Mouse (Mus musculus) forebrain, embryonic 14.5 days (tissue): ENCODE data around the gene Cald1. TPM values are rescaled to one million over a fixed set of nuclear protein-coding genes. Genes with fewer than 3 reads are reported as not detected.

Experiments
- ATAC-seq: fragments of 200-750 bp; cut with Nextera tagmentation; 2 replicates; pipeline ENCODE4 v1.8.0; 2017; ENCODE audit warnings: mild to moderate bottlenecking, moderate library complexity
- DNase-seq: peaks from one replicate; pipeline ENCODE4 v3.0.0-alpha.2; 2015; ENCODE audit warnings: low spot score
- H3K27ac ChIP-seq: fragments of 300-500 bp; sonication (generic); 2 replicates; pipeline ENCODE4 v1.5.1; 2014; ENCODE audit warnings: low read depth, mild to moderate bottlenecking, control low read depth, low read length, moderate library complexity
- H3K27me3 ChIP-seq: fragments of 300-500 bp; sonication (generic); replicated peaks from 2 replicates; pipeline ENCODE4 v1.6.1; 2014; ENCODE audit warnings: low read length, control low read depth, mixed read lengths; ENCODE audit not compliant: control insufficient read depth, insufficient read depth
- H3K36me3 ChIP-seq: fragments of 300-500 bp; sonication (generic); 2 replicates; pipeline ENCODE4 v1.6.1; 2014; ENCODE audit warnings: low read length, control low read depth; ENCODE audit not compliant: control insufficient read depth, insufficient read depth
- H3K4me1 ChIP-seq: fragments of 300-500 bp; sonication (generic); 2 replicates; pipeline ENCODE4 v1.6.1; 2014; ENCODE audit warnings: antibody characterized with exemption, low read length, control low read depth; ENCODE audit not compliant: control insufficient read depth, insufficient read depth
- H3K4me2 ChIP-seq: fragments of 300-500 bp; sonication (generic); 2 replicates; pipeline ENCODE4 v1.6.1; 2014; ENCODE audit warnings: mild to moderate bottlenecking, control low read depth, low read length
- H3K4me3 ChIP-seq: fragments of 300-500 bp; sonication (generic); 2 replicates; pipeline ENCODE4 v1.5.1; 2014; ENCODE audit warnings: low read depth, low read length, control low read depth
- H3K9ac ChIP-seq: fragments of 300-500 bp; sonication (generic); 2 replicates; pipeline ENCODE4 v1.6.1; 2014; ENCODE audit warnings: mild to moderate bottlenecking, low read length, control low read depth, moderate library complexity
- H3K9me3 ChIP-seq: fragments of 300-500 bp; sonication (generic); replicated peaks from 2 replicates; pipeline ENCODE4 v1.6.1; 2016; ENCODE audit warnings: low read length, control low read depth, mixed read lengths; ENCODE audit not compliant: control insufficient read depth
- WGBS: fragments of 180-500 bp; shearing (Covaris S2); extraction: QIAGEN DNeasy Blood & Tissue Kit; methylation state at CpG from one replicate; pipeline ENCODE4 v1.1.7; 2014; 5-methylcytosine and 5-hydroxymethylcytosine counted together
- polyA plus RNA-seq: library from polyadenylated mRNA; unstranded; fragments of >200 nt; fragmentation: Nextera tagmentation; extraction: Ambion mirVana; gene quantifications from 2 replicates; pipeline ENCODE4 v1.2.1, GENCODE M21; 2014

Cald1 gene
- polyA plus RNA-seq, 1 experiment from 2014 or later: 46.4 TPM

GRCm38 (mm10) chr6:34671355-34671754, 73.1 kb downstream of the Cald1 start:
- H3K4me2 ChIP-seq: no peak overlapping the region
- DNase-seq (no peak), ATAC-seq (no peak)
- no peaks in the 10 kb centered on the region for H3K36me3 ChIP-seq
- 95% methylated on average over 1 of the region's 1 CpGs for WGBS
- no peaks in the 10 kb centered on the region for H3K9me3 ChIP-seq
- H3K4me1 ChIP-seq: no peaks in the 10 kb centered on the region
- H3K27ac ChIP-seq: no peak overlapping the region
- H3K9ac ChIP-seq: no peak overlapping the region
- H3K27me3 ChIP-seq: no peaks in the 10 kb centered on the region
- no peak overlapping the region for H3K4me3 ChIP-seq

- DNase-seq (no peak), ATAC-seq (no peak)
- no peak overlapping the region for H3K4me3 ChIP-seq
- H3K4me2 ChIP-seq: no peak overlapping the region
- H3K27me3 ChIP-seq: no peaks in the 10 kb centered on the region
- no peaks in the 10 kb centered on the region for H3K9me3 ChIP-seq
- no peaks in the 10 kb centered on the region for H3K4me1 ChIP-seq
- H3K36me3 ChIP-seq: no peaks in the 10 kb centered on the region
- no peak overlapping the region for H3K9ac ChIP-seq
- H3K27ac ChIP-seq: no peak overlapping the region
- 89% methylated on average over 7 of the region's 7 CpGs for WGBS
These were observed 76.1 kb downstream of the Cald1 start for GRCm38 (mm10) chr6:34674416-34674815.

GRCm38 (mm10) chr6:34674897-34675296, 76.6 kb downstream of the Cald1 start:
- Histone ChIP-seq H3K4me3 (no peak overlapping the region), H3K27me3 (no peaks in the 10 kb centered on the region), H3K27ac (no peak overlapping the region), H3K9me3 (no peaks in the 10 kb centered on the region), H3K4me1 (no peaks in the 10 kb centered on the region), H3K36me3 (no peaks in the 10 kb centered on the region), H3K4me2 (no peak overlapping the region), H3K9ac (no peak overlapping the region)
- ATAC-seq (no peak), DNase-seq (no peak)
- 82% methylated on average over 10 of the region's 10 CpGs for WGBS

- Histone ChIP-seq H3K36me3 (no peaks in the 10 kb centered on the region), H3K4me1 (no peaks in the 10 kb centered on the region), H3K4me3 (no peak overlapping the region), H3K4me2 (no peak overlapping the region), H3K27ac (no peak overlapping the region), H3K9ac (no peak overlapping the region), H3K27me3 (no peaks in the 10 kb centered on the region), H3K9me3 (no peaks in the 10 kb centered on the region)
- DNase-seq (no peak), ATAC-seq (no peak)
- 79% methylated on average over 8 of the region's 8 CpGs for WGBS
These were observed 83.8 kb downstream of the Cald1 start for GRCm38 (mm10) chr6:34682126-34682525.

- no peak for ATAC-seq
- H3K9me3 ChIP-seq: no peaks in the 10 kb centered on the region
- no peaks in the 10 kb centered on the region for H3K36me3 ChIP-seq
- no peak overlapping the region for H3K27ac ChIP-seq
- H3K27me3 ChIP-seq: no peaks in the 10 kb centered on the region
- no peaks in the 10 kb centered on the region for H3K4me1 ChIP-seq
- H3K4me3 ChIP-seq: no peak overlapping the region
- DNase-seq: peak; percentile 5
- WGBS: 64% methylated on average over 8 of the region's 8 CpGs
- H3K9ac ChIP-seq: no peak overlapping the region
- no peak overlapping the region for H3K4me2 ChIP-seq
These were observed 86.6 kb downstream of the Cald1 start for GRCm38 (mm10) chr6:34684886-34685285.

GRCm38 (mm10) chr6:34688971-34689370, 90.7 kb downstream of the Cald1 start:
- ATAC-seq: no peak
- H3K4me2 ChIP-seq: no peak overlapping the region

GRCm38 (mm10) chr6:34691416-34691815, 93.1 kb downstream of the Cald1 start:
- 90% methylated on average over 7 of the region's 7 CpGs for WGBS
- DNase-seq (no peak), ATAC-seq (no peak)
- Histone ChIP-seq H3K36me3 (no peaks in the 10 kb centered on the region), H3K9ac (no peak overlapping the region), H3K27me3 (no peaks in the 10 kb centered on the region), H3K4me2 (no peak overlapping the region), H3K4me1 (no peaks in the 10 kb centered on the region), H3K4me3 (no peak overlapping the region), H3K27ac (no peak overlapping the region), H3K9me3 (no peaks in the 10 kb centered on the region)

More at GRCm38 (mm10) chr6:34688971-34689370, 90.7 kb downstream of the Cald1 start:
- no peaks in the 10 kb centered on the region for H3K4me1 ChIP-seq
- no peak overlapping the region for H3K9ac ChIP-seq
- no peaks in the 10 kb centered on the region for H3K9me3 ChIP-seq
- H3K27me3 ChIP-seq: no peaks in the 10 kb centered on the region
- no peak for DNase-seq
- no peak overlapping the region for H3K4me3 ChIP-seq
- H3K36me3 ChIP-seq: no peaks in the 10 kb centered on the region
- WGBS: 85% methylated on average over 2 of the region's 2 CpGs
- no peak overlapping the region for H3K27ac ChIP-seq

DNA sequence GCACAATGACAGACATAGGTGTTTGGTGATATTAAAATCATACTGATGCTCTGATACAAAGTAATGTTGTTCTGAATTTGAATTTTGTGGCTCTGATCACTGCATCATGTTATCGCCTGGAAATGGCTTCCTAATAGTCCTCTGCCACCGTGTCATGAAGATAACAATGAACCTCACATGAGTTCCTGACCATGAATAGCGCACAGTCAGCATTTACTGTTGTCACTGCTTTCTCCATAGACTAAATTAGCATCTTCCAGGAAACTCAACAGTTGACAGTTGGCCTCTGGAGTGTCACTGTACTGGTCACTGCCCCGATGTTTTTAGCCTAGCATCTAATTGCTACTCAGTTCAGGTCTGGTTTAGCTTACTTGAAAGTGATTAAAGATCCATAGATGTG, 95.8 kb downstream of the Cald1 start:
- DNase-seq (no peak), ATAC-seq (no peak)
- H3K27me3 ChIP-seq: no peaks in the 10 kb centered on the region
- no peaks in the 10 kb centered on the region for H3K4me1 ChIP-seq
- no peak overlapping the region for H3K27ac ChIP-seq
- no peaks in the 10 kb centered on the region for H3K36me3 ChIP-seq
- no peaks in the 10 kb centered on the region for H3K9me3 ChIP-seq
- no peak overlapping the region for H3K4me2 ChIP-seq
- no peak overlapping the region for H3K4me3 ChIP-seq
- WGBS: 86% methylated on average over 4 of the region's 4 CpGs
- H3K9ac ChIP-seq: no peak overlapping the region

DNA sequence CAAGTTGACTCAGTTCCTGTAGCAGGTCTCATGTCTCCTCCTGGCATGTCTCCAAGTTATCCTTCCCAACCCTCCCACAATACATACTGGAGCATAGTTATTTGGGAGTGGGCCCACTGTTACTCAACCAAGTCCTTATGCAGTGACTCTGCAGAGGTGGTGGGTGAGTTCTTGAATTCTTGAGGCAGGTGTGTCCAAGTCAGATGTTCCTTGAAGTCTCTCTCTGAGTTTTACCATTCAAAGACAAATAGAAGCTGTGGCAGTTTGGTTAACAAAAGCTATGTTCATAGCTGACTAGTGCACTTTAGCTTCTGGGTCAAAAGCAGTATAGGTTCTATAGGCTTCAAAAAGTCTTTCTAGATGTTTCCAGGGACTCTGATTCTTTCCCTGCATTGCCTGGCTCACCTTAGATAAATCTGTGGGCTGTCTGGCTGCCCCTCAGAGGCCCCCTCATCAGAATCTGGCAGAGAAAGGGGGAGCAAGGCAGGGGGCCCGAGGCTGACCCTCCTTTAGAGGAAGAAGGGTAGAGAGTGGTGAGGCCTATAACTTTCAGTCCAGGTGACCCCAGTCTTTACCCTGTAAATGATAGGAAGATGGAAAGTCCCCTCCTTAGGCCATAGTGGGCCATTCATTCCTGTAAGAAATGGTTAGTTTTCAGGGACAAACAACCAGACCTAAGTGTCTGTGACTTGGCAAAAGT, 105.3 kb downstream of the Cald1 start:
- DNase-seq (no peak), ATAC-seq (no peak)
- Histone ChIP-seq H3K4me3 (no peak overlapping the region), H3K9ac (no peak overlapping the region), H3K36me3 (no peaks in the 10 kb centered on the region), H3K27me3 (no peaks in the 10 kb centered on the region), H3K27ac (no peak overlapping the region), H3K9me3 (no peaks in the 10 kb centered on the region), H3K4me1 (0 out of 2 replicates have a peak, but pooled peaks cover 3% of the 10 kb centered on the region), H3K4me2 (no peak overlapping the region)
- 61% methylated on average over 1 of the region's 1 CpGs for WGBS
